Mouse (Mus musculus) ES-Bruce4 (cell line): ENCODE measurements around the gene Birc6. TPM values are rescaled to one million over a fixed set of nuclear protein-coding genes. Genes with fewer than 3 reads are reported as not detected.

Experiments
- H3K27ac ChIP-seq: 2 replicates; pipeline ENCODE4 v1.5.1; 2012; ENCODE audit warnings: low read length, inconsistent platforms; ENCODE audit not compliant: insufficient read depth
- H3K27me3 ChIP-seq: 2 replicates; pipeline ENCODE4 v1.6.1; 2012; ENCODE audit warnings: mild to moderate bottlenecking, low read length, inconsistent platforms; ENCODE audit not compliant: control insufficient read depth, poor library complexity, insufficient read depth, severe bottlenecking
- H3K36me3 ChIP-seq: 2 replicates; pipeline ENCODE4 v1.6.1; 2012; ENCODE audit warnings: inconsistent platforms, mild to moderate bottlenecking, low read length, moderate library complexity; ENCODE audit not compliant: control insufficient read depth, poor library complexity, insufficient read depth, severe bottlenecking
- H3K4me1 ChIP-seq: one replicate; pipeline ENCODE4 v1.8.1; 2011; ENCODE audit warnings: low read length; ENCODE audit not compliant: control insufficient read depth, insufficient read depth
- H3K4me3 ChIP-seq: 2 replicates; pipeline ENCODE4 v1.5.1; 2011; ENCODE audit warnings: low read depth, mild to moderate bottlenecking, low read length
- H3K9ac ChIP-seq: 2 replicates; pipeline ENCODE4 v1.6.1; 2012; ENCODE audit warnings: low read depth, mild to moderate bottlenecking, inconsistent platforms; ENCODE audit not compliant: poor library complexity, severe bottlenecking
- H3K9me3 ChIP-seq: replicated peaks from 2 replicates; pipeline ENCODE4 v1.6.1; 2012; ENCODE audit warnings: mild to moderate bottlenecking, low read length, inconsistent platforms; ENCODE audit not compliant: control insufficient read depth, poor library complexity, insufficient read depth, severe bottlenecking
- CTCF ChIP-seq: IDR thresholded peaks from one replicate; pipeline ENCODE4 v1.8.1; 2011; ENCODE audit warnings: low read depth, low read length
- EP300 ChIP-seq: IDR thresholded peaks from 2 replicates; pipeline ENCODE4 v1.6.1; 2011; ENCODE audit warnings: low read depth, low read length; ENCODE audit not compliant: insufficient read depth
- POLR2A ChIP-seq: IDR thresholded peaks from one replicate; pipeline ENCODE4 v1.8.1; 2011; ENCODE audit warnings: low read length; ENCODE audit not compliant: insufficient read depth
- polyA plus RNA-seq: library from polyadenylated mRNA; stranded (reverse); fragments of >200 nt; gene quantifications from 2 replicates; pipeline ENCODE4 v1.2.4, GENCODE M21; 2011; ENCODE audit warnings: low read depth; ENCODE audit not compliant: missing spikeins, insufficient read depth, insufficient read length

The Birc6 gene
- polyA plus RNA-seq = 123 and 132 TPM in 2 replicates

GRCm38 (mm10) chr17:74527729-74528607 lies at the start of gene Birc6:
TSS of gene Birc6 (plus strand) at chr17:74528295.
- Histone ChIP-seq H3K9ac (peak within 1 kb of the TSS; percentile 89), H3K4me3 (peak within 1 kb of the TSS; percentile 91), H3K36me3 (no peaks in the 10 kb centered on the region), H3K9me3 (no peaks in the 10 kb centered on the region), H3K27me3 (no peaks in the 10 kb centered on the region), H3K27ac (peak within 1 kb of the TSS; percentile 90), H3K4me1 (no peaks in the 10 kb centered on the region)
- peak; percentile 77; the same call in 1 of the 2 replicates for TF ChIP-seq EP300
- TF ChIP-seq CTCF = no peak
- TF ChIP-seq POLR2A = peak; percentile 77

GRCm38 (mm10) chr17:74480361-74481069 lies 47.6 kb upstream of the Birc6 start:
- Histone ChIP-seq H3K36me3 (no peaks in the 10 kb centered on the region), H3K27ac (peak overlapping the region; percentile 33), H3K27me3 (no peaks in the 10 kb centered on the region), H3K9me3 (no peaks in the 10 kb centered on the region), H3K4me3 (peak overlapping the region; percentile 82), H3K9ac (peak overlapping the region; percentile 86), H3K4me1 (peaks cover 2% of the 10 kb centered on the region)
- TF ChIP-seq CTCF (no peak), EP300 (no peak), POLR2A (peak; percentile 52)

- peak within 1 kb of the TSS; percentile 82 for H3K9ac ChIP-seq
- no peaks in the 10 kb centered on the region for H3K9me3 ChIP-seq
- TF ChIP-seq CTCF = no peak
- TF ChIP-seq POLR2A = no peak
- TF ChIP-seq EP300 = no peak
- no peak within 1 kb of the TSS for H3K27ac ChIP-seq
- no peaks in the 10 kb centered on the region for H3K4me1 ChIP-seq
- peak within 1 kb of the TSS; percentile 66 for H3K4me3 ChIP-seq
- no peaks in the 10 kb centered on the region for H3K27me3 ChIP-seq
- peaks cover 13% of the 10 kb centered on the region for H3K36me3 ChIP-seq
Observed at GRCm38 (mm10) chr17:74489024-74489900, 38.8 kb upstream of the Birc6 start, which contains the start of gene Yipf4. TSS of gene Yipf4 (plus strand) at chr17:74489493.

GRCm38 (mm10) chr17:74489901-74490220 lies 38.2 kb upstream of the Birc6 start:
- Histone ChIP-seq H3K4me3 (peak overlapping the region; percentile 66), H3K4me1 (no peaks in the 10 kb centered on the region), H3K9ac (peak overlapping the region; percentile 82), H3K9me3 (no peaks in the 10 kb centered on the region), H3K36me3 (peaks cover 19% of the 10 kb centered on the region), H3K27me3 (no peaks in the 10 kb centered on the region), H3K27ac (no peak overlapping the region)
- TF ChIP-seq CTCF (no peak), POLR2A (no peak), EP300 (no peak)

GRCm38 (mm10) chr17:74491565-74491964 lies 36.5 kb upstream of the Birc6 start:
- Histone ChIP-seq H3K36me3 (peaks cover 28% of the 10 kb centered on the region), H3K27ac (no peak overlapping the region), H3K9me3 (no peaks in the 10 kb centered on the region), H3K9ac (no peak overlapping the region), H3K4me1 (no peaks in the 10 kb centered on the region), H3K4me3 (no peak overlapping the region), H3K27me3 (no peaks in the 10 kb centered on the region)
- TF ChIP-seq POLR2A (no peak), EP300 (no peak), CTCF (no peak)
